Mouse (Mus musculus): Measurements from ENCODE around the gene Mcf2l.

The Mcf2l gene

GRCm38 (mm10) chr8:12906597-12906996, 33.0 kb downstream of the Mcf2l start:
- DNase-seq (ENCODE audit: extremely low spot score, low read depth, low spot score), result no peak

- no peak for DNase-seq (ENCODE audit: extremely low spot score, low read depth, low spot score)
These were observed 34.1 kb downstream of the Mcf2l start for GRCm38 (mm10) chr8:12907730-12908129.

GRCm38 (mm10) chr8:12912011-12912410, 38.4 kb downstream of the Mcf2l start:
- DNase-seq (ENCODE audit: extremely low spot score, low read depth, low spot score), result no peak

GRCm38 (mm10) chr8:12915187-12916006, 41.8 kb downstream of the Mcf2l start:
- no peak for DNase-seq (ENCODE audit: extremely low spot score, low read depth, low spot score)

DNA sequence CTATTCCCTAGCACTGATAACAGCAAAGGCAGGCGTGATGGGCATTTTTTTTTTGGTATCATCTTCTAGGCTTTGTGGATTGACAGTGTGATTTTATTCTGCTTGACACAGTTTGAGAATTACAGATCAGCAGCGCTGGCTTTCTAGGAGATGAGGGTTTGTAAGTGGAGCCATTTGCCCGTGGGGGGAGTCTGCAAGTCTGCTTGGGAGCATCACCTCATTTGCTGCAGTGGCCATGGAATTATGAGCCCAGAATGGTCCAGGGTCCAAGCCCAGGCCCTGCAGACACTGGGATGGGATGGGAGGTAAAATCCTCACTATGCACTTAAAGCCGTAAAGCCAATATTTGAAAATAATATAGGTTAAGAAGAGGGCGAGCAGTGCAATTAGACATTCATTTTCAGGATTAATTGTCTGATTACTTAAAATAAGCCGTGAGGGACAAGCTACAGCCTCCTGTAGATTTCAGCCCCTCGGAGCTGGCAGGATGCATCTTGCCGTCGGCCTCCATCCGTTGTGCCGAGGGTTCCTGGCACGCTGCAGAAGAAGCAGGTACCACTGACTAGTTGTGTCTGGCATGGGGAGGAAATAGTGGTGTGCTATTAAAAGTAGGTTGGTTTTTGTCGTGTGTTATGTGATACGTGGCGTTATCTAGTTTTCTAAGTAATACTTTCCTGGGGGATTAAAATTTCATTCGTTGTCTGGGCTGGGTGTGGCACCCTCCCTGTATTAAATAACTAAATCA, 42.7 kb downstream of the Mcf2l start:
- DNase-seq (ENCODE audit: extremely low spot score, low read depth, low spot score), result no peak

- DNase-seq (ENCODE audit: extremely low spot score, low read depth, low spot score), result no peak
These were observed 43.4 kb downstream of the Mcf2l start for GRCm38 (mm10) chr8:12917029-12917428.

DNA sequence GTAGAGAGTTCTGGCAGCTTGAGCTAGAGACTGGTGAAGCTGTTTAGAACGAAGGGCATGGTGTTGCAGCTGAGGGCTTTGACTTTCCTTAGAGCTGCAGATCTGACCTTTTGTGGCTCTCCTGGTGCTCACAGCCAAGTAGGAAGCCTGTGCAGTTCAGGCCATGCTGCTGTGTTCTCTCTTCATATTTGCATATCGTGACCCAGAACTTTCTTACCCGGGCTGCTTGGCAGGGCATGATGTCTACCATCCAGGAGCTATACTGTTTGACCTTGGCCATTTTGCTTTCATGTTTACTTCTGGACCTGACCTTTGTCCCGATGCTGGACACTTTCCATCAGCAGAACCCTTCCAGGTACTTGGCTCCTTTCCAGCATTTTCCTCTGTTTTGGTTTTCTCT, 44.2 kb downstream of the Mcf2l start:
- DNase-seq (ENCODE audit: extremely low spot score, low read depth, low spot score), result no peak

- DNase-seq (ENCODE audit: extremely low spot score, low read depth, low spot score), result no peak
These were observed 47.0 kb downstream of the Mcf2l start for GRCm38 (mm10) chr8:12920599-12920998.

GRCm38 (mm10) chr8:12925051-12925450, 51.4 kb downstream of the Mcf2l start:
- no peak for DNase-seq (ENCODE audit: extremely low spot score, low read depth, low spot score)

GRCm38 (mm10) chr8:12925941-12926381, 52.4 kb downstream of the Mcf2l start:
- DNase-seq (ENCODE audit: extremely low spot score, low read depth, low spot score), result no peak

- DNase-seq (ENCODE audit: extremely low spot score, low read depth, low spot score), result no peak
These were observed 53.8 kb downstream of the Mcf2l start for GRCm38 (mm10) chr8:12927204-12927983.

DNA sequence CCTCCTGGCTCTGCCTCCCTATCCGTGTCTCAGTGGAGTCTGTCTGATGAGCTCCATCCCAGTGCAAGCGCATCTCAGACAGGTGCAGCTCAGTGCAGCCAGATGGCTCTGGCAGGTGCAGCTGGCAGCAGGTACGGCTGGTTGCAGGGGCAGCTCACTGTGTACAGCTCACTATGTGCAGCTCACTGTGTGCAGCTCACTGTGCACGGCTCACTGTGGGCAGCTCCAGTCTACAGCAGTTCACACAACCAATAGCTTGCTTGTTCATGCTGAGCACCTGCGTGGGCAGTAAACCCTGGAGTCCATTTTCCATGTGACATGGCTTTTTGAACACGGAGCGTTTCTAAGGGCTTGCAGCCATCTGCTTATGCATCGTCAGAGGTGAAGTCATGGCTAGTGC, 54.4 kb downstream of the Mcf2l start:
- no peak for DNase-seq (ENCODE audit: extremely low spot score, low read depth, low spot score)

GRCm38 (mm10) chr8:12928931-12929330, 55.3 kb downstream of the Mcf2l start:
- no peak for DNase-seq (ENCODE audit: extremely low spot score, low read depth, low spot score)

DNA sequence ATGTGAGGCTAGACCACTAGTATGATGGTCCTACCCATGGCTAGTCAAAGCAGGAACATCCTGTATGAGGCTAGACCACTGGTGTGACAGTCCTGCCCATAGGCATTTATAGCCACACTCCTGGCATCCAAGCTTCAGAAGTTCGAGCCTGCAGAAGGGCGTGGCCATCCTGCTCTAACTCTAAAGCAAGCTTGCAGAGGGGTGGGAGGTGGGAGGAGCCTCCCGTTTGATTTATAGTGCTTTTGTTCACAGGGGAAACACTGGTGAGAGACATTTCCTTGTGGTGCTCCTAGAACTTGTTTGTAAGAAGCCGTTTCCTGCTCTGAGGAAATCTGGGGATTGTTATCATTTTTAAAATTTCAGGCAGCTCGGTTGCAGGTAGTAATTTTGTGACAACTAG, 56.7 kb downstream of the Mcf2l start:
- DNase-seq (ENCODE audit: extremely low spot score, low read depth, low spot score), result no peak

GRCm38 (mm10) chr8:12931426-12931825, 57.8 kb downstream of the Mcf2l start:
- no peak for DNase-seq (ENCODE audit: extremely low spot score, low read depth, low spot score)

DNA sequence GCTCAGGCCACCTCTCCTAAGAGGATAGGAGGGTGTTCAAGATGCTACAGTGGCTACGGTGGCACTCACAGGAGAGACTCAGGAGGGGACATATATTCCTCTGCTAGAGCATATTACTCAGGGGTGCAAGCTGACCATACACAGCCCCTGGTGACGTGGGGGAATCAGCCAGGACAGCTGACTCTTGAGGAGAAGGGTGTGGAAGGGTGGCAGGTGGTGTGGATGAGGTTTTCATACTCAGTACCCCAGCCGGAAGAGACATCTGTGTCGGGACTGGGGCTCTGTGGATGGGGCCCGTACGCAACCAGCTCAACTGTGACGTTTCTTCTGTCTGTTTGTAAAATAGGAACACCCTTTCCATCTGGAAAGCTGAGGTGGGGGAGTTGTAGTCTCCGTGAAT, 58.9 kb downstream of the Mcf2l start:
- DNase-seq (ENCODE audit: extremely low spot score, low read depth, low spot score), result no peak

DNA sequence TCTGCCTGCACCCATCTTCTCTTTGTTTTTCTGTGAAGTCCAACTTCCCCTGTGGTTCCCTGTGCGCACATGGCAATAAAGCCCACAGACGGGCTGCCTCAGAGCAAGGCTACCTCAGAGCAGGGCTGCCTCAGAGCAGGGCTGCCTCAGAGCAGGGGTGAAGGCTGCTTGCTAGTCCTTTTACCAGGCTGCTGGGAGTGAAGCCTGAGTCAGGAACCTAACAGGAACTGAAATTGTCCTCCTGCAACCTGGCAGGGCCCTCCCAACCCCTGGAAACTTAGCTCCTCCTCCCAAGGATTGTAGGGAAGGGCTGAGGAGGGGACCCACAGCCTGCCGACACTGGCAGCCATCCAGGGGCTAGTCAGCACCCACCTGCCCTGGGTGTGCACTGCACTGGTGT, 60.2 kb downstream of the Mcf2l start:
- no peak for DNase-seq (ENCODE audit: extremely low spot score, low read depth, low spot score)

DNA sequence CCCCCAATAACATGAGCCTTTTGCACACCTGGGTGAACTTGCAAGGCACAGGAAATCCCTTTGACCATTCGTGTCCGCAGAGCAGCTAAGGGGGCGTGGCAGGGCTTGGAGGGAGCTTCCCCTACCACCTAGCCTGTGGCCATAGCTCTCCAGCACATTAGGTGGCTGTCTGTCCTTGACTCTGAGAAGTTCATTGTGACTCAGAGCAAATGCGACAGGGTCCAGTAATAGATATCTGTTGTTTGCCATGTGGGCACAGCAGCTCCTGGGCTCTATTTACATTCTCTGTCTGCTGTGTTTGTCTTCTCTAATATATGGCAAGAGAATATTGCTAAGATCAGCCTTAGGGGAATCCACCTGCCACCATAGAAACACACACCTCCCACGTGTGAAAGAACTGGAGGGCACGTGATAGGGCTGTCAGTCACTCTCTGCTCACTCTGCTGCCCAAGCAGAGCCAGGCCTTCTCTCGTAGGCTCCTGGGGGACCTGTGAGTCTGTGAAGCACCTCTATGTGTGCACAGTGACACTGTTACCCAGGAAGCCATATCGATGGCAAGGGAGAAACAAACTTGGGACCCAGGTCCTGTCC, 60.9 kb downstream of the Mcf2l start:
- no peak for DNase-seq (ENCODE audit: extremely low spot score, low read depth, low spot score)

GRCm38 (mm10) chr8:12940549-12940948, 66.9 kb downstream of the Mcf2l start:
- DNase-seq (ENCODE audit: extremely low spot score, low read depth, low spot score), result no peak

GRCm38 (mm10) chr8:12941161-12941926, 67.7 kb downstream of the Mcf2l start:
- no peak for DNase-seq (ENCODE audit: extremely low spot score, low read depth, low spot score)
